Mouse (Mus musculus): ENCODE results near the gene Col4a1. TPM values are rescaled to one million over a fixed set of nuclear protein-coding genes. Genes with fewer than 3 reads are reported as not detected.

The Col4a1 gene
- polyA plus RNA-seq, 1 experiment from 2014 or later = 135 TPM

DNA sequence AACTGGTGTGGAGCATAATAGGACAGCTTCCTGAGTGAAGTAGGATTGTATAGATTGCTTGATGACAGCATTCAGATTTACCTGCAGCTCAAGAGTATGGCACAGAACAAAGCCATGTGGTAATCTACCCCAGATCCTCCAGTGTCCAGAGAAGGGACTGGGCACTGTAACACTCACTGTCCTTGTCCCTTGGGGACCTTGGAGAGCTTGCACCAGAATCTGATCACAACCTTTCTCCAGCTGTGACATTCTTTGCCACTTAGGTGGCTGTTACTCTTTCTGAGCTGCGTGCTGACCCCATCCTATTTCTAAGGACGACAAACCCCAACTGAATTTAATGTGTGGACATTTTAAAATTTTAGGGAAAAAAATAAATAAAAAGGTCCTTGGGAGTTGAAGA is 46.2 kb downstream of the Col4a1 start:
- no peak overlapping the region for H3K27ac ChIP-seq
- no peak overlapping the region for H3K4me3 ChIP-seq (replicated peaks; ENCODE audit: low read length)
- 91% methylated on average over 2 of the region's 2 CpGs for WGBS
- no peaks in the 10 kb centered on the region for H3K36me3 ChIP-seq (replicated peaks; ENCODE audit: control insufficient read depth, insufficient read depth)
- H3K27me3 ChIP-seq (ENCODE audit: control insufficient read depth, insufficient read depth, low read length) = no peaks in the 10 kb centered on the region
- H3K9me3 ChIP-seq (ENCODE audit: control insufficient read depth, low read length) = no peaks in the 10 kb centered on the region
- ATAC-seq (ENCODE audit: low FRiP score) = no peak
- no peak overlapping the region for H3K4me2 ChIP-seq (replicated peaks)
- H3K9ac ChIP-seq = no peak overlapping the region
- no peak for DNase-seq (ENCODE audit: low spot score)
- no peaks in the 10 kb centered on the region for H3K4me1 ChIP-seq (replicated peaks; ENCODE audit: control insufficient read depth, insufficient read depth, low read length)

DNA sequence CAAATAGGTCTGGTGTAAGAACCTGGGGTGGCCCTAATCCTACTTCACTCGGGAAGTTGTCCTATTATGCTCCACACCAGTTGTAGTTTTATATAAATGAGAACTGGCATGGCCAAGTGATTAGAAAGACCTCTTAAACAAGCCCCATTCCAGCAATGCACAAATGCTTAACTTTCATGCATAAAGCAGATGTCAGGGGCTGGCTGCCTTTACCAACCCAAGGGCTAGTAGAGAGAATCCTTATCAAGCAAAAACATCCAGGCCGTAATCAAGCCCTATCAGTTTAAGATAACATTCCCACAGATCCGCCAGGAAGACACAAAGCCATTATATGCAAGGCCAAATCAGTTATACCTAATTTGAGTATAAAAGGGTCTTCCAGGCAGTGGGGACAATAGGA is 46.7 kb downstream of the Col4a1 start:
- DNase-seq (ENCODE audit: low spot score) (no peak), ATAC-seq (ENCODE audit: low FRiP score) (no peak)
- Histone ChIP-seq H3K9me3 (ENCODE audit: control insufficient read depth, low read length) (no peaks in the 10 kb centered on the region), H3K4me2 (replicated peaks) (no peak overlapping the region), H3K36me3 (replicated peaks; ENCODE audit: control insufficient read depth, insufficient read depth) (no peaks in the 10 kb centered on the region), H3K27ac (no peak overlapping the region), H3K27me3 (ENCODE audit: control insufficient read depth, insufficient read depth, low read length) (no peaks in the 10 kb centered on the region), H3K9ac (no peak overlapping the region), H3K4me1 (replicated peaks; ENCODE audit: control insufficient read depth, insufficient read depth, low read length) (no peaks in the 10 kb centered on the region), H3K4me3 (replicated peaks; ENCODE audit: low read length) (no peak overlapping the region)
- WGBS = 68% methylated on average over 3 of the region's 3 CpGs

DNA sequence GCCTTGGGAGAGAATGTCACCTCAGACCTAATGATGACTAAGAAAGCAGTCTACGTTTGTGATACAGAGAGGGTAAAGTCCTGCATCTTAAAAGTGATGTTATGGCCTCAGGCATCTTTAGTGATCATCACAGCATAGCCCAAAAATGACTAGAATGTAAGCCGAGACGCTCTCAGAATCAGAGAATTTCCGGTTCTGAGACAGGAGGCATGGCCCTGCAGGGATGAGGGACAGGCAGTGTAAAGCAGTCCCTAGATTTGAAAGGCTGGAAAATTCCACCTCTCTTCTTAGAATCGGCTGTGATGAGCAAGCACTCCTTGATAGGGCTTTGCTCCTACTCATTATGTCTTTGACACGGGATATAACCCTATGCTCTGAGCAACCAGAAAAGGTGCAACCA is 48.8 kb downstream of the Col4a1 start:
- ATAC-seq (ENCODE audit: low FRiP score) = no peak
- H3K9ac ChIP-seq = no peak overlapping the region
- H3K27ac ChIP-seq = no peak overlapping the region
- H3K4me2 ChIP-seq (replicated peaks) = no peak overlapping the region
- no peaks in the 10 kb centered on the region for H3K4me1 ChIP-seq (replicated peaks; ENCODE audit: control insufficient read depth, insufficient read depth, low read length)
- H3K4me3 ChIP-seq (replicated peaks; ENCODE audit: low read length) = no peak overlapping the region
- no peaks in the 10 kb centered on the region for H3K9me3 ChIP-seq (ENCODE audit: control insufficient read depth, low read length)
- no peaks in the 10 kb centered on the region for H3K36me3 ChIP-seq (replicated peaks; ENCODE audit: control insufficient read depth, insufficient read depth)
- 86% methylated on average over 6 of the region's 6 CpGs for WGBS
- no peaks in the 10 kb centered on the region for H3K27me3 ChIP-seq (ENCODE audit: control insufficient read depth, insufficient read depth, low read length)
- DNase-seq (ENCODE audit: low spot score) = no peak

GRCm38 (mm10) chr8:11262031-11262735 is 50.4 kb downstream of the Col4a1 start:
- 84% methylated on average over 15 of the region's 15 CpGs for WGBS
- Histone ChIP-seq H3K27me3 (ENCODE audit: control insufficient read depth, insufficient read depth, low read length) (no peaks in the 10 kb centered on the region), H3K9ac (no peak overlapping the region), H3K27ac (no peak overlapping the region), H3K4me3 (replicated peaks; ENCODE audit: low read length) (no peak overlapping the region), H3K36me3 (replicated peaks; ENCODE audit: control insufficient read depth, insufficient read depth) (no peaks in the 10 kb centered on the region), H3K4me1 (replicated peaks; ENCODE audit: control insufficient read depth, insufficient read depth, low read length) (0 out of 2 replicates have a peak, but pooled peaks cover 5% of the 10 kb centered on the region), H3K9me3 (ENCODE audit: control insufficient read depth, low read length) (no peaks in the 10 kb centered on the region), H3K4me2 (replicated peaks) (no peak overlapping the region)
- no peak for DNase-seq (ENCODE audit: low spot score)
- no peak for ATAC-seq (ENCODE audit: low FRiP score)

- ATAC-seq (ENCODE audit: low FRiP score) (no peak), DNase-seq (ENCODE audit: low spot score) (no peak)
These were observed 52.6 kb downstream of the Col4a1 start for GRCm38 (mm10) chr8:11259832-11260615.

GRCm38 (mm10) chr8:11258517-11259136 is 54.0 kb downstream of the Col4a1 start:
- no peaks in the 10 kb centered on the region for H3K36me3 ChIP-seq (replicated peaks; ENCODE audit: control insufficient read depth, insufficient read depth)
- no peak overlapping the region for H3K9ac ChIP-seq
- no peak overlapping the region for H3K4me3 ChIP-seq (replicated peaks; ENCODE audit: low read length)
- no peaks in the 10 kb centered on the region for H3K9me3 ChIP-seq (ENCODE audit: control insufficient read depth, low read length)
- H3K4me1 ChIP-seq (replicated peaks; ENCODE audit: control insufficient read depth, insufficient read depth, low read length) = 0 out of 2 replicates have a peak, but pooled peaks cover 7% of the 10 kb centered on the region
- H3K27ac ChIP-seq = no peak overlapping the region
- H3K4me2 ChIP-seq (replicated peaks) = no peak overlapping the region
- 78% methylated on average over 2 of the region's 2 CpGs for WGBS
- ATAC-seq (ENCODE audit: low FRiP score) (no peak), DNase-seq (ENCODE audit: low spot score) (no peak)
- no peaks in the 10 kb centered on the region for H3K27me3 ChIP-seq (ENCODE audit: control insufficient read depth, insufficient read depth, low read length)

More at GRCm38 (mm10) chr8:11259832-11260615, 52.6 kb downstream of the Col4a1 start:
- H3K27me3 ChIP-seq (ENCODE audit: control insufficient read depth, insufficient read depth, low read length) = no peaks in the 10 kb centered on the region
- H3K9ac ChIP-seq = no peak overlapping the region
- 52% methylated on average over 10 of the region's 10 CpGs for WGBS
- H3K4me2 ChIP-seq (replicated peaks) = no peak overlapping the region
- H3K9me3 ChIP-seq (ENCODE audit: control insufficient read depth, low read length) = no peaks in the 10 kb centered on the region
- 0 out of 2 replicates have a peak, but pooled peaks cover 7% of the 10 kb centered on the region for H3K4me1 ChIP-seq (replicated peaks; ENCODE audit: control insufficient read depth, insufficient read depth, low read length)
- H3K27ac ChIP-seq = no peak overlapping the region
- H3K36me3 ChIP-seq (replicated peaks; ENCODE audit: control insufficient read depth, insufficient read depth) = no peaks in the 10 kb centered on the region
- H3K4me3 ChIP-seq (replicated peaks; ENCODE audit: low read length) = no peak overlapping the region

DNA sequence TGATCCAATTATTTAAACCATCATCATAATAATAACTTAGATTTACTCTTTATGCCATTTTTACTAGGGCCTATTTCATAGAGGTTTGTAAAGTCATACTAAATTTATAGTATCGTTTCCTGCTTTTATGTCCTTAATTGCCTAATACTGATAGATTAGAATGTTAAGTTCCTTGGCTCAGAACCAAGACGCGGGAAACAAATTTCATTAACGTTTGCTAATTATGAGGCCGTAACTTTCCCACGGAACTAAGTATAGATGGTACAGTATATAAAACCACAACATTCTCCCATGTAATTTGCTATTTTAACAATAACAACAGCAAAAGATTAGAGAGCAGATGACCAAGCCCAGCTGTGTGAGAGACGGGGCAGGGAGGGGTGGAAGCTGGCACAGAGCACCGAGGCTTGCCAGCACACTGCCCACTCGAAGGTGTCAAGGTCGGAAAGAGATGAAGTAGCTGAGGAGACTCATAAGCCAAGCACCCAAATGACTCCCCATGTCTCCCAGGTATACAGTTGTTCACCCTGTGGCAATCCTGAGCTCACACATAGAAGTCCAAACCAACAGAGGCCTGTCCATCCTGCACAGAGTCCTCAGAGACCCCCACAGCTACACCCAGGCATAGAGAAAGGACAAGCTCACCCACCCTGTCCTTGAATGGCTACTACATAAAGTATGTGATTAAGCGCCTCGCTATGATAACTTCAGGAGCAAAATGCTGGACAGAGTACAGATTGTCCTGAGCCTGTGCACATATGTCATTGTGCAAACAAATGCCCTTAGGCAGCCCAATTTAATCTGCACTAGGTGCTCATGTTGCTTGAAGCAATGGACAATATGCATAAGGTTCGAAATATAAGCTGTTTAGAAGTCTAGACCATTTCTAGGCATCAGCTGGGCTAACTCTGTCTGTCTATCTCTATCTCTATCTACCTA is 55.3 kb downstream of the Col4a1 start:
- no peak overlapping the region for H3K4me2 ChIP-seq (replicated peaks)
- H3K9me3 ChIP-seq (ENCODE audit: control insufficient read depth, low read length) = no peaks in the 10 kb centered on the region
- H3K9ac ChIP-seq = no peak overlapping the region
- H3K27me3 ChIP-seq (ENCODE audit: control insufficient read depth, insufficient read depth, low read length) = no peaks in the 10 kb centered on the region
- H3K27ac ChIP-seq = no peak overlapping the region
- H3K4me3 ChIP-seq (replicated peaks; ENCODE audit: low read length) = no peak overlapping the region
- 0 out of 2 replicates have a peak, but pooled peaks cover 7% of the 10 kb centered on the region for H3K4me1 ChIP-seq (replicated peaks; ENCODE audit: control insufficient read depth, insufficient read depth, low read length)
- 78% methylated on average over 13 of the region's 13 CpGs for WGBS
- DNase-seq (ENCODE audit: low spot score) (no peak), ATAC-seq (ENCODE audit: low FRiP score) (no peak)
- no peaks in the 10 kb centered on the region for H3K36me3 ChIP-seq (replicated peaks; ENCODE audit: control insufficient read depth, insufficient read depth)

- Histone ChIP-seq H3K4me2 (replicated peaks) (no peak overlapping the region), H3K36me3 (replicated peaks; ENCODE audit: control insufficient read depth, insufficient read depth) (no peaks in the 10 kb centered on the region), H3K9me3 (ENCODE audit: control insufficient read depth, low read length) (no peaks in the 10 kb centered on the region), H3K4me3 (replicated peaks; ENCODE audit: low read length) (no peak overlapping the region), H3K4me1 (replicated peaks; ENCODE audit: control insufficient read depth, insufficient read depth, low read length) (0 out of 2 replicates have a peak, but pooled peaks cover 7% of the 10 kb centered on the region), H3K27me3 (ENCODE audit: control insufficient read depth, insufficient read depth, low read length) (no peaks in the 10 kb centered on the region), H3K9ac (no peak overlapping the region), H3K27ac (no peak overlapping the region)
- ATAC-seq (ENCODE audit: low FRiP score) (no peak), DNase-seq (ENCODE audit: low spot score) (no peak)
- 79% methylated on average over 7 of the region's 7 CpGs for WGBS
These were observed 56.2 kb downstream of the Col4a1 start for GRCm38 (mm10) chr8:11256405-11256804.

Data from hindbrain, embryonic 14.5 days (tissue).